Mouse (Mus musculus) myocyte (in vitro differentiated cells): ENCODE data around the gene Bglap3.

Source experiments
- CEBPB ChIP-seq: IDR thresholded peaks from 2 replicates; pipeline ENCODE4 v1.6.1; 2011; ENCODE audit warnings: mild to moderate bottlenecking, moderate library complexity; ENCODE audit not compliant: poor library complexity, insufficient read depth, severe bottlenecking
- E2F4 ChIP-seq: IDR thresholded peaks from one replicate; pipeline ENCODE4 v1.6.1; 2011; ENCODE audit warnings: mild to moderate bottlenecking, control low read depth, moderate library complexity; ENCODE audit not compliant: insufficient read depth
- MAX ChIP-seq: IDR thresholded peaks from one replicate; pipeline ENCODE4 v1.6.1; 2011; ENCODE audit warnings: low read depth, mild to moderate bottlenecking, control low read depth
- MYOG ChIP-seq, 3 experiments: IDR thresholded peaks; one replicate each; pipeline ENCODE4 v1.6.1; 2011; ENCODE audit warnings: control low read depth in 2 of 3, low read depth in 2 of 3, mild to moderate bottlenecking in 2 of 3; ENCODE audit not compliant: insufficient read length in 2 of 3, control insufficient read depth in 1 of 3, insufficient read depth in 1 of 3
- POLR2A ChIP-seq: IDR thresholded peaks from one replicate; pipeline ENCODE4 v1.6.1; 2011; ENCODE audit warnings: low read depth, mild to moderate bottlenecking, control low read depth, moderate library complexity; ENCODE audit not compliant: insufficient read length
- POLR2AphosphoS2 ChIP-seq: IDR thresholded peaks from one replicate; pipeline ENCODE4 v1.6.1; 2011; ENCODE audit warnings: low read depth, control low read depth; ENCODE audit not compliant: insufficient read length

DNA sequence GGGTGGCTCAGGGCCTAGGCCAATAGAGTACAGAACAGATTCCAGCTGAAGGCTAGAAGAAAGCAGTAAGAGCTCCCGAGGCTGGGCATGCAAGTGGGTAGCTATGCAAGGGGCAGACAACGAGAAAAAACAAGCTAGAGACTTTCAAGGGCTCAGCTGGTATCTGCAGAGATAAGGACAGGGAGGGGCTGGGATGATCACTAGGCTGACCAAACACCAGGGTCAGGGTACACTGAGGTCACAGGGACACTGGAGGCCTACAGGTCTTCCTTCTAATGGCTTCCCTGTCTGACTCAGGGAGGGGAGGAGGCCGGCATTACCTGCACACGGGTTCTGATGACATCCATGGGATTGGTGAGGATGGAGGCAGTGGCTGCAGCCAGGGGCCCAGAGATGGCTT, 43.1 kb upstream of the Bglap3 start:
- TF ChIP-seq POLR2A (no peak), MYOG (IDR thresholded peaks at IDR 0.05; ENCODE audit: control insufficient read depth in 1 of 3, insufficient read depth in 1 of 3, insufficient read length in 2 of 3, low read depth in 2 of 3) (no peak), MAX (no peak), POLR2AphosphoS2 (no peak), CEBPB (no peak), E2F4 (no peak)
